Mouse (Mus musculus) embryonic fibroblast, embryonic 13.5 days (primary cell): Measurements from ENCODE around the gene Ino80. TPM values are rescaled to one million over a fixed set of nuclear protein-coding genes. Genes with fewer than 3 reads are reported as not detected.

Experiments used
- H3K27ac ChIP-seq: 2 replicates; pipeline ENCODE4 v1.5.1; 2012; ENCODE audit warnings: low read length, control low read depth, inconsistent platforms; ENCODE audit not compliant: insufficient read depth
- H3K4me1 ChIP-seq: 2 replicates; pipeline ENCODE4 v1.6.1; 2011; ENCODE audit warnings: low read length; ENCODE audit not compliant: control insufficient read depth, insufficient read depth
- H3K4me3 ChIP-seq: 2 replicates; pipeline ENCODE4 v1.5.1; 2011; ENCODE audit warnings: mild to moderate bottlenecking, control low read depth, low read length; ENCODE audit not compliant: insufficient read depth
- CTCF ChIP-seq: IDR thresholded peaks from 2 replicates; pipeline ENCODE4 v1.5.1; 2011; ENCODE audit warnings: mild to moderate bottlenecking, control low read depth, low read length, moderate library complexity, borderline replicate concordance; ENCODE audit not compliant: insufficient read depth
- POLR2A ChIP-seq: IDR thresholded peaks from 2 replicates; pipeline ENCODE4 v1.6.1; 2011; ENCODE audit warnings: low read depth, mild to moderate bottlenecking, control low read depth, low read length, moderate library complexity
- polyA plus RNA-seq: library from polyadenylated mRNA; stranded (reverse); fragments of >200 nt; gene quantifications from 2 replicates; pipeline ENCODE4 v1.2.4, GENCODE M21; 2011; ENCODE audit warnings: low read depth; ENCODE audit not compliant: missing spikeins, insufficient read length

Gene Ino80
- polyA plus RNA-seq, 1 experiment, result 24.6 TPM

DNA sequence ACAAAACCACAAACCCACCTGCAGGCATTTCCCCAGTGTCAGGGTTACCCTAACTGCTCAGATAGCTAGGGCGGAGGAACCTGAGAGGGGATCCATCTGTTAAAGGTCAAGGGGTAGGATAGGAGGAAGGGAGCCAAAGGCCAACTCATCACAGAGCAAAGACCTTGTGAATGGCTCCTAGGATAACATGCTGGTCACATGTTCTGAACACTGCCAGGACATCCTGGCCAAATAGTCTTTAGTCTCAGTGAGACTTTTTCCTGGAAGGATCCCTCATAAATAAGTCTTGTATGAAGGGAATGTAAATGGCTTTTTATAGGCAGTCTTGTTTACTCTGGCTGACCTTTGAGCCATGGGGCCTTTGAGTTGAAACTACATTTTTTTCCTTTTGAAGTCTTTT is 78.8 kb downstream of the Ino80 start:
- H3K4me3 ChIP-seq, result no peak overlapping the region

DNA sequence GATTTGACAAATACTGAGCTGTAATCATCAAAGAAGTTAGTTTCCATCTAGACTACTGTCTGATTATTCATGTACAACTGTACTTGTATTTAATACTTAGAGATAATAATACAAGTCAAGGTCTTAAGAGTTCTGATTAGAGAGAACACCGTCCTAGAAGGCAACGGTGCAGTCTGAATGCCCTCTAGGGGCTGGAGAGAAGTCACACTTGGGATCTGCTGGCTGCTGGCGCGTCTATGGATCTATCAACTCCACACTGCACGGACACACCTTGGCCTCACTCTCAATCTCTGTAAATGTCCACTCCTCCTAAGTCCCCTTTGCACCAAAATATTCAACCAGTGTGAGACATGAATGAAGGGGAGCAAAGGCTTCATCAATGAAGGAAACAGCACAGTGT is 79.2 kb downstream of the Ino80 start:
- Histone ChIP-seq H3K4me3 (no peak overlapping the region), H3K27ac (no peak overlapping the region), H3K4me1 (no peaks in the 10 kb centered on the region)
- TF ChIP-seq POLR2A, result no peak
- no peak for TF ChIP-seq CTCF

More for the DNA sequence above, 78.8 kb downstream of the Ino80 start:
- TF ChIP-seq POLR2A (no peak), CTCF (no peak)
- Histone ChIP-seq H3K27ac (no peak overlapping the region), H3K4me1 (no peaks in the 10 kb centered on the region)

DNA sequence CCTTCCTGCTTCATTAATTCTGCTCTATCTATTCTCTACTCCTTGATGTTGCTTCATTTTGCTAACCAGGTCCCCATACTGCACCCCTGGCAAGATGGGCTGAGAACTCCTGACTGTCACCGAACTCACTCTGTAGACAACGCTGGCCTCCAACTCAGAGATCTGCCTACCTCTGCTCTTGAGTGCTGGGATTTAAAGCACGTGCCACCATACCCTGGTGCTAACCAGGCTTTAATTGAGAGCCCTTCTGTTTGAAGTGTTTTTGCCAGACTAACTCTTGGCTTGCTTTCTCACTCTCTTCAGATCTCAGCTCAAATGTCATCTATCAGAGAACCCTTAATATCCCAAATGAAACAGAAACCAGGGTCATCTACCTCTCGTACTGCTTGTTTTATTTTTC is 87.5 kb downstream of the Ino80 start:
- Histone ChIP-seq H3K4me3 (no peak overlapping the region), H3K4me1 (peaks cover 4% of the 10 kb centered on the region), H3K27ac (no peak overlapping the region)
- TF ChIP-seq CTCF (no peak), POLR2A (no peak)

DNA sequence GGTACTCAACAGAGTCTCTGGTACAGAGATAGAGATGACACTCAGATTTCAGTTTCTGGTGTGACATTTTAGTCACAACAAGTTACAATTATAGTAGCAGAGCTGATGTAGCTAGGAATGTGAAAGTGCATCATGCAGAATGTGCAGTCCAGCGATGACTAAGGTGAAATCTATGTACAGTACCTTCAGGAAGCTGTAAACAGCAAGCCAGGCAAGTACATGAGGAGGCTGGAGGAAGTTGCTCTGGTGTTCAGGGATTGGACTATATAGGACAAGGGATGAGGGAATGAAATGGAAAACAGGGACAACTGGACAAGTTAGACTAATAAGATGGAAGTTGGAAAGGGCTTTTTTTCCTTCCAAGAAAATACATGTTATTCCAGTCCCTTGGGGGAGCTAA is 89.2 kb downstream of the Ino80 start:
- TF ChIP-seq POLR2A, result no peak
- no peak for TF ChIP-seq CTCF
- no peak overlapping the region for H3K27ac ChIP-seq
- no peak overlapping the region for H3K4me3 ChIP-seq
- peaks cover 4% of the 10 kb centered on the region for H3K4me1 ChIP-seq

DNA sequence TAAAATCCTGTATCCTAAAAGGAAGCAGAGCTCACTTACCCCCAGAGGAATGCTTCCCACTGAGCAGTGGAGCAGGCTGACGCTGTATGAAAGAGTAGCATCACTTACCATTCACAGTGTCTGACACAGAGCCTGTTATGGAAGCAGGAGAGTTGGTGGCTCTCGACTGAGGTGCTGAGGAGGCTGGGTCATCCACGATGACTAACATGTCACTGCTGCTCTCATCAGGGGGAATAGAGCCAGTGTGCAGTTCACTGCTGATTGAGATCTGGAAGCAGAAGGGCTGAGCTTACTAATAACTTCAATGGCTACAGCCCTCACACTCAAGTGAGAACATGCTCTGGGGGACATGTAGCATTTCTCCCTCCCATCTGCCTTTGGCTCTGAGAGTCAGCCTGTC is 98.0 kb downstream of the Ino80 start:
- no peak for TF ChIP-seq CTCF
- TF ChIP-seq POLR2A, result no peak
- H3K27ac ChIP-seq, result no peak overlapping the region
- H3K4me1 ChIP-seq, result no peaks in the 10 kb centered on the region
- no peak overlapping the region for H3K4me3 ChIP-seq

DNA sequence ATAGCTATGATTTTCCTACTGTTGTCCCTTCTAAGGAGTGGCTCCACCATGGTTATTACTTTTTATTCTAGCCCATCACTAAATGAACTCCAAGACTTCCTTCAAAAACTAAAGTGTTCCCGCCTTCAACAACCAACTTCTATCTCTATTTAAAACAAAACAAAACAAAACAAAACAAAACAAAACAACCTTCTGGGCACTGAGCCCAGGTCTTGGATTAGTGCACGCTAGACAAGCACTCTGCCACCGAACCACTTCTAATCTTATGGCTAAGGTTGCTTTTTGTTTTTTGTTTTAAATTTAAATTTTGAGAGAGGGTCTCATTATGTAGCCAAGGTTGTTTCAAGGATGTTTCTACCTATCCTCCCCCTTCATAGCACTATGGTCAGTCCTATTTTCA is 99.7 kb downstream of the Ino80 start:
- Histone ChIP-seq H3K27ac (no peak overlapping the region), H3K4me1 (no peaks in the 10 kb centered on the region), H3K4me3 (no peak overlapping the region)
- TF ChIP-seq CTCF (no peak), POLR2A (no peak)

DNA sequence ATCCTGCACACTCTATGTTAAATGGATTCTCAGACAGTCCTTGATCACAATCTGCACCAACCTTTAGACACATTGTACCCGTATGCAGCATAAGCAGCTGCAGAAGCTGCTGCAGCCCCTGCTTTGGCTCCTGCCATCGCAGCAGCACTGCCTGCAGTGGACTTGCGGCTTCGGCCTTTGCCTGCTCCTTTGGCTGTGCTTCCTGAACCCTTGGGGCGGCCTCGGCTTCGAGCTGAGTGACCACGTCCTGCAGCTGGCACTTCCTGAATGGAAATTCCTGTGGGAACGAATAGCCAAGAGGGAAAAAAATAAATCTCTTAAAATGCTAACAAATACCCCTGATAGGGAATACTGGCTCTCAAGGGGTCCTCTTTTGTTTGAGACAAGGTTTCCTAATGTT is 100.2 kb downstream of the Ino80 start:
- Histone ChIP-seq H3K4me1 (no peaks in the 10 kb centered on the region), H3K4me3 (no peak overlapping the region), H3K27ac (no peak overlapping the region)
- no peak for TF ChIP-seq CTCF
- no peak for TF ChIP-seq POLR2A

DNA sequence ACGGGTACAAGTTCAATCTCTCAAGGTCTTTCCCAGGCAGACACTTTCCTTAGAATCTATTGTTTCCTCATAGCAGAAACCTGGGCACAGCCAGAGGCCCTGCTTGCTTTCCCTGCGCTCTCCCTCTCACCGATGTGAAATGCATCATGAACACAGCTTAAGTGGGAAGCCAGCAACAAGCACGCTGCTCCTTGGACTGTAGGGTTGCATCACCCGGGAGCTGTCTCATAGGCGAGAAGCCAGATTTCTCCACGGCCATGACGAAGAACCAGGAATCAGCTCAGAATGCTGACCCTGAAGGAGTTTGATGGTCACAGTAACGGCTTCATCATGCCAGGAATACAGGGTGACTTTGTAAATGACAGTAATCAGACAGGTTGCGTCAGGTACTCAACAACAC is 107.4 kb downstream of the Ino80 start:
- H3K27ac ChIP-seq, result no peak overlapping the region
- TF ChIP-seq CTCF, result no peak
- TF ChIP-seq POLR2A, result no peak
- H3K4me1 ChIP-seq, result no peaks in the 10 kb centered on the region
- no peak overlapping the region for H3K4me3 ChIP-seq

DNA sequence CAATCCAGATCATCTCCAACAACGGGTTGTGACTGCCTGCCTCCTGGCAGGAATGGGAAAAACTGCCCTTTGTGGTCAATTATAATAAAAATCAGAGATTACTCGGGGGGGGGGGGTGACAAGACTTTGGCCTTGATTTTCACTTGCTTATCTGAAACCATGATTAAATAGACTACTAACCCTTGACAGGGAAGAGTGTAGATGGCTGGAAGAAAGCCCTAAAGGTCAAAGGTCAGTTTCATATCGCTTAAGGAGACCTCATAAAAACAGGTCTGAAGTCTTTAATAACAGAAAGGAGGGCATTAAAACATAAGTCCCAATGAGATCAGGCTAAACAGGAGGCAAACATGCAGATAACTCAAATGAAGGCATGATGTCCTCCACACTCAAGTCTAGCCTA is 110.1 kb downstream of the Ino80 start:
- TF ChIP-seq CTCF (no peak), POLR2A (no peak)
- no peaks in the 10 kb centered on the region for H3K4me1 ChIP-seq
- no peak overlapping the region for H3K27ac ChIP-seq
- no peak overlapping the region for H3K4me3 ChIP-seq

DNA sequence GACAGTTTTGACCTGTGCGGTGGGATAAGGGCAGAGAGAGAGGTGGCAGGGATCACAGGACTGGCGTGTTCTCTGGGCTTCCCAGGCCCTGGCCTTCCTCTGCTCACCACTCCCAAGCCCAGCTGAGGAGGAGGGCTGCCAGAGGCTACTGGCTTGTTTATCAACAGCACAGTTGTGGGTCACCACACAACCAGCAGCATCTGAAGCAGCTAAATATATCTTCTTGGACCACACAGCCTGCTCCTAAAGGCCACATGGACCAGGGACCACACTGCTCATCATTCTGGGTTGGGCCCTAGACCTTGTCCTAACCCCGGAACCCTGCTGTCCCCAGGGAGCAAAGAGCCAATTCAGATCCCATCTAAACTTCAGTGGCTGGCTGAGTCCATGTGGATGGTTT is 112.5 kb downstream of the Ino80 start:
- H3K27ac ChIP-seq, result no peak overlapping the region
- H3K4me1 ChIP-seq, result no peaks in the 10 kb centered on the region
- H3K4me3 ChIP-seq, result no peak overlapping the region
- TF ChIP-seq POLR2A (no peak), CTCF (no peak)

DNA sequence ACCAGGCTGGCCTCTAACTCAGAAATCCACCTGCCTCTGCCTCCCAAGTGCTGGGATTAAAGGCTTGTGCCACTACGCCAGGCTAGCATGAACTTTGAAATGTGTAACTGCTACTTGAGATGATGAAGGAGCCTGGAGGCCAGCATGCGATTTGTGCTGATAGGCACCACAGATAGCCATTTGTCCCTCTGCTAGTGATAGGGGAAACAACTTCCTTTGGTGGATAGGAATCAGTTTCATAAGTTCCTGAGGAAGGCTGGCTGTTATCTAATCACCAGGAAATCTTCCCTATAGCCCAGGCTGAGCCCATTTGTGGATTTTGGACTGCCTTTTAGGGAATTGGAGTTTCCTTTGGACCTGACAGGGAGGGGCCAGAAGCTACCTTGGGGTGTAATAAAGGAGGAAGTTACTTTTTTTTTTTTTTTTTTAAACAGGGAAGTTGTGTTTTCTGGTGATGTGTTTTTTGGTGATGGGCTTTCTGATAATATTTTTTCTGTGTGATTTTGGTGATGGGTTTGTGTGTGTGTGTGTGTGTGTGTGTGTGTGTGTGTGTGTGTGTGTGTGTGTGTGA is 117.7 kb downstream of the Ino80 start:
- H3K4me3 ChIP-seq, result no peak overlapping the region
- H3K4me1 ChIP-seq, result no peaks in the 10 kb centered on the region
- no peak overlapping the region for H3K27ac ChIP-seq
- TF ChIP-seq POLR2A (no peak), CTCF (no peak)
